Mouse (Mus musculus) inflammation-experienced regulatory T-cells, adult 16 weeks (primary cell): Measurements from ENCODE around the gene Vmn2r10. TPM values are rescaled to one million over a fixed set of nuclear protein-coding genes. Genes with fewer than 3 reads are reported as not detected.

Experiments
- polyA plus RNA-seq: library from polyadenylated mRNA; unstranded; fragments of 100-300 nt; shearing (Covaris generic); gene quantifications from one replicate; pipeline ENCODE4 v1.2.1, GENCODE M21; 2017

The Vmn2r10 gene
- polyA plus RNA-seq, result not detected

GRCm38 (mm10) chr5:109006427-109006826, at the start of gene Vmn2r10:
Gene Vmn2r10 (minus strand): TSS chr5:109006527.

Other genes starting within 250 kb of the Vmn2r10 start
- not detected for gene Rnf212, start 231.5 kb downstream of the Vmn2r10 start, polyA plus RNA-seq
- gene Tmed11, start 211.2 kb downstream of the Vmn2r10 start, polyA plus RNA-seq, result not detected
- not detected for gene Vmn2r8, start 197.7 kb downstream of the Vmn2r10 start, polyA plus RNA-seq
- not detected for gene Vmn2r9, start 153.9 kb downstream of the Vmn2r10 start, polyA plus RNA-seq
- 0.11 TPM for gene Vmn2r11, start 53.0 kb upstream of the Vmn2r10 start, polyA plus RNA-seq
- not detected for gene Vmn2r12, start 91.4 kb upstream of the Vmn2r10 start, polyA plus RNA-seq
- gene Vmn2r13, start 185.7 kb upstream of the Vmn2r10 start, polyA plus RNA-seq, result not detected
- gene Vmn2r14, start 218.2 kb upstream of the Vmn2r10 start, polyA plus RNA-seq, result not detected